Mouse (Mus musculus): ENCODE data around the gene Ttc22.

- TF ChIP-seq GATA1 (IDR thresholded peaks at IDR 0.05; ENCODE audit: low read length): no peak
- no peak for TF ChIP-seq TAL1 (IDR thresholded peaks at IDR 0.05; ENCODE audit: low read length)
Observed at GRCm38 (mm10) chr4:106584665-106585064, 37.6 kb upstream of the Ttc22 start.
